Mouse (Mus musculus) liver, embryonic 13.5 days (tissue): Measurements from ENCODE around the gene Tbc1d1. TPM values are rescaled to one million over a fixed set of nuclear protein-coding genes. Genes with fewer than 3 reads are reported as not detected.

Experiments used
- ATAC-seq: fragments of 200-750 bp; cut with Nextera tagmentation; 2 replicates; pipeline ENCODE4 v1.8.0; 2017; ENCODE audit warnings: low read depth, mild to moderate bottlenecking, moderate number of reproducible peaks, moderate library complexity
- DNase-seq: peaks from one replicate; pipeline ENCODE4 v3.0.0; 2022
- H3K27ac ChIP-seq: fragments of 300-500 bp; sonication (generic); 2 replicates; pipeline ENCODE4 v1.5.1; 2015; ENCODE audit warnings: moderate library complexity, mild to moderate bottlenecking, inconsistent platforms
- H3K27me3 ChIP-seq: fragments of 300-500 bp; sonication (generic); 2 replicates; pipeline ENCODE4 v1.6.1; 2015; ENCODE audit warnings: mild to moderate bottlenecking, inconsistent platforms
- H3K36me3 ChIP-seq: fragments of 300-500 bp; sonication (generic); 2 replicates; pipeline ENCODE4 v1.6.1; 2015; ENCODE audit warnings: mild to moderate bottlenecking, inconsistent platforms
- H3K4me1 ChIP-seq: fragments of 300-500 bp; sonication (generic); replicated peaks from 2 replicates; pipeline ENCODE4 v1.6.1; 2015; ENCODE audit warnings: inconsistent platforms
- H3K4me2 ChIP-seq: fragments of 300-500 bp; sonication (generic); 2 replicates; pipeline ENCODE4 v1.6.1; 2015; ENCODE audit warnings: inconsistent platforms, mild to moderate bottlenecking, moderate library complexity
- H3K4me3 ChIP-seq: fragments of 300-500 bp; sonication (generic); replicated peaks from 2 replicates; pipeline ENCODE4 v1.5.1; 2015; ENCODE audit warnings: mild to moderate bottlenecking, inconsistent platforms
- H3K9ac ChIP-seq: fragments of 300-500 bp; sonication (generic); 2 replicates; pipeline ENCODE4 v1.6.1; 2015; ENCODE audit warnings: mild to moderate bottlenecking, inconsistent platforms
- H3K9me3 ChIP-seq: fragments of 300-500 bp; sonication (generic); replicated peaks from 2 replicates; pipeline ENCODE4 v1.6.1; 2016; ENCODE audit warnings: inconsistent platforms
- WGBS: fragments of 180-500 bp; shearing (Covaris S2); methylation state at CpG from one replicate; pipeline ENCODE4 v1.1.7; 2015; ENCODE audit not compliant: insufficient replicate concordance; 5-methylcytosine and 5-hydroxymethylcytosine counted together
- polyA plus RNA-seq: library from polyadenylated mRNA; unstranded; fragments of >200 nt; fragmentation: Nextera tagmentation; extraction: Ambion mirVana; gene quantifications from 2 replicates; pipeline ENCODE4 v1.2.1, GENCODE M21; 2015

Gene Tbc1d1
- polyA plus RNA-seq, 1 experiment from 2014 or later = 7.0 TPM

GRCm38 (mm10) chr5:64190892-64191291 lies 34.8 kb downstream of the Tbc1d1 start:
- no peak overlapping the region for H3K27ac ChIP-seq
- H3K9ac ChIP-seq = no peak overlapping the region
- 88% methylated on average over 5 of the region's 5 CpGs for WGBS
- peaks cover 10% of the 10 kb centered on the region for H3K9me3 ChIP-seq
- H3K27me3 ChIP-seq = no peaks in the 10 kb centered on the region
- ATAC-seq = no peak
- H3K36me3 ChIP-seq = peaks cover 15% of the 10 kb centered on the region; the same call in 1 of the 2 replicates
- no peak for DNase-seq
- no peak overlapping the region for H3K4me3 ChIP-seq
- no peak overlapping the region for H3K4me2 ChIP-seq
- H3K4me1 ChIP-seq = no peaks in the 10 kb centered on the region

DNA sequence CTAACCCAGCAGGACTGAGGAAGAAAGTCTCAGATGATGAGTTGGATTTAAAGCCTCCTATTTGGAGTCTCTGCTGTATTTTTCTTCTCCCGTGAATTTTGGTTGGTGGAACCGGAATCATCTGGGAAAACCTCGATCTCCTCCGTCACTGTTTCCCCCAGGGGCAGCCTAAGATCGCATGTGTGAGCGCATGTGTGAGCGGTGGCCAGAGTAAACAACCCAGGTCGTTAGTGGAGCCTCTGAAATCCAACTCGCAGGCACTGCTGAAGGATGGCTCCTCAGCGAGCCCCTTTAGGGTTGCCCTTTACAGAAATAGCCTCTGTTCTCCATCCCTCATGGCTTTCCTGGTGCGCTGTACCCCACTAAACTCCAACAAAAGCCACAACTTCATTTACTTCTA lies 37.2 kb downstream of the Tbc1d1 start:
- Histone ChIP-seq H3K9ac (no peak overlapping the region), H3K36me3 (peaks cover 15% of the 10 kb centered on the region; the same call in 1 of the 2 replicates), H3K4me1 (no peaks in the 10 kb centered on the region), H3K27me3 (no peaks in the 10 kb centered on the region), H3K27ac (no peak overlapping the region), H3K4me2 (no peak overlapping the region), H3K9me3 (peaks cover 10% of the 10 kb centered on the region), H3K4me3 (no peak overlapping the region)
- ATAC-seq (no peak), DNase-seq (no peak)
- 69% methylated on average over 11 of the region's 11 CpGs for WGBS

GRCm38 (mm10) chr5:64196250-64196865 lies 40.3 kb downstream of the Tbc1d1 start:
- DNase-seq (no peak), ATAC-seq (no peak)
- Histone ChIP-seq H3K4me3 (no peak overlapping the region), H3K27me3 (no peaks in the 10 kb centered on the region), H3K9ac (no peak overlapping the region), H3K4me1 (no peaks in the 10 kb centered on the region), H3K27ac (no peak overlapping the region), H3K36me3 (peaks cover 7% of the 10 kb centered on the region; the same call in 1 of the 2 replicates), H3K9me3 (0 out of 2 replicates have a peak, but pooled peaks cover 2% of the 10 kb centered on the region), H3K4me2 (no peak overlapping the region)
- WGBS = 77% methylated on average over 1 of the region's 1 CpGs

DNA sequence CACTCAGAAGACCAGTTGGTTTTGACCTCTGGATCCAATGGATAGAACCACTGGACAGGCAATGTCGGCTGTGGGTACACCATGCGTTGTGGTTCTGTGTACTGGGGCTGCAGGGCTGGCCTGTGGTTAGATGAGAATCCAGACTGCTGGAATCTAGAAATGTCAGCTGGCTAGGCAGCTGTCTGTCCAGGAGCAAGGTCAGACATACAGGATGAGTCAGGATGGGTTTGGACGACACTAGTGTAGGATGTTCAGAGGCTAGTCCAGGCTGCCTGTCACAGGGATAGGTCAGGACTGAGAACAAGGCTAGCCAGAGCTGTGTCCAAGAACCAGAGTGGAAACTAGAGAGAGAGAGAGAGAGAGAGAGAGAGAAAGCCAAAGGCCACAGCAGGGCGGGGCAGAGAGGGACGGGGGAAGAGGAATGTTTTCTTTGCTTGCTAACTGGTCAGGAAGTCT lies 40.8 kb downstream of the Tbc1d1 start:
- ATAC-seq (no peak), DNase-seq (no peak)
- Histone ChIP-seq H3K27me3 (no peaks in the 10 kb centered on the region), H3K9me3 (no peaks in the 10 kb centered on the region), H3K27ac (no peak overlapping the region), H3K9ac (no peak overlapping the region), H3K4me1 (no peaks in the 10 kb centered on the region), H3K4me3 (no peak overlapping the region), H3K4me2 (no peak overlapping the region), H3K36me3 (peaks cover 2% of the 10 kb centered on the region; the same call in 1 of the 2 replicates)
- WGBS = 54% methylated on average over 5 of the region's 5 CpGs

- no peak overlapping the region for H3K27ac ChIP-seq
- H3K9ac ChIP-seq = no peak overlapping the region
- no peak overlapping the region for H3K4me2 ChIP-seq
- no peaks in the 10 kb centered on the region for H3K27me3 ChIP-seq
- ATAC-seq (no peak), DNase-seq (no peak)
- no peaks in the 10 kb centered on the region for H3K36me3 ChIP-seq
- H3K4me1 ChIP-seq = no peaks in the 10 kb centered on the region
- no peak overlapping the region for H3K4me3 ChIP-seq
- WGBS = 76% methylated on average over 7 of the region's 7 CpGs
- no peaks in the 10 kb centered on the region for H3K9me3 ChIP-seq
Measured at GRCm38 (mm10) chr5:64198624-64199023, 42.5 kb downstream of the Tbc1d1 start.

DNA sequence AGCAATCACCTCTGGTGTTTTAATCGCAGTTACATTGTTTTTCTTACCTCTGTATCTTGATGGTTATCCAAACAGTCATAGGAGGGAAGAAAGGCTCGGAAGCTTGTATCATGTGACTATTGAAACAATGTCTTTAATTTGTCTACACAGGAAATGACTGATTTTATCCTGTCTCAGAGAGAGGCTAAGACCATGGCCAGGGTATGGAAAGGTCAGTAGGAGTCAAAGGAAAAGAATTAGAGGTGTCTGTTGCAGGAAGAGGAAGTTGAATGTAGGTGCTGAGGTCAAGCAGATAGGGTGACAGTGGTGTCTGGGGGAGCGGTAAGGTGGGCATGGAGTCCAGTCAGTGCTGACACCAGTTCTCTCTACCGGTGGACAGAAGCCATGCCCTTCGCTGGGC lies 45.0 kb downstream of the Tbc1d1 start:
- Histone ChIP-seq H3K4me1 (no peaks in the 10 kb centered on the region), H3K4me3 (no peak overlapping the region), H3K9ac (no peak overlapping the region), H3K4me2 (no peak overlapping the region), H3K36me3 (no peaks in the 10 kb centered on the region), H3K27me3 (no peaks in the 10 kb centered on the region), H3K9me3 (no peaks in the 10 kb centered on the region), H3K27ac (no peak overlapping the region)
- DNase-seq (no peak), ATAC-seq (no peak)
- 41% methylated on average over 5 of the region's 5 CpGs for WGBS

DNA sequence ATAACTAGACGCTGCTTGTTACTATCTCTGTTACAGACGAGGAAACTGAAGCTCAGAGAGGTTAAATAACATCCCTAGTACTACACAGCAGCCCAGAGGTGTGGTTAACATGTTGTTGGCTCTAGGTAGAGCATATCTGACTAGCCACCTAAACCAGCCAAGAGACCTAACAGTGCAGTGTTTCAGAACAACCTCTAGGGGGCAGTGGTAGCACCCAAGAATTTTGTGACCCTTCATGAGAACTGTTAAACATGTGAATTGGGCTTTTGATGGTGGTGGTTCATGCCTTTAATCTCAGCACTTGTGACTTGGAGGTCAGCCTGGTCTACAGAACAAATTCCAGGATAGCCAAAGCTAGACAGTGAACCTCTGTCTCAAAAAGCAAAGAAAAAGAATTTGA lies 46.2 kb downstream of the Tbc1d1 start:
- Histone ChIP-seq H3K4me1 (no peaks in the 10 kb centered on the region), H3K36me3 (no peaks in the 10 kb centered on the region), H3K27ac (no peak overlapping the region), H3K4me2 (no peak overlapping the region), H3K9me3 (no peaks in the 10 kb centered on the region), H3K27me3 (no peaks in the 10 kb centered on the region), H3K9ac (no peak overlapping the region), H3K4me3 (no peak overlapping the region)
- 28% methylated on average over 2 of the region's 2 CpGs for WGBS
- ATAC-seq = no peak
- DNase-seq = peak; percentile 11

- Histone ChIP-seq H3K9me3 (no peaks in the 10 kb centered on the region), H3K36me3 (no peaks in the 10 kb centered on the region), H3K4me2 (no peak overlapping the region), H3K4me3 (no peak overlapping the region), H3K4me1 (no peaks in the 10 kb centered on the region), H3K27ac (no peak overlapping the region), H3K27me3 (no peaks in the 10 kb centered on the region), H3K9ac (no peak overlapping the region)
- ATAC-seq = no peak
- DNase-seq = no peak
- 34% methylated on average over 3 of the region's 3 CpGs for WGBS
Measured at GRCm38 (mm10) chr5:64205610-64206009, 49.5 kb downstream of the Tbc1d1 start.

DNA sequence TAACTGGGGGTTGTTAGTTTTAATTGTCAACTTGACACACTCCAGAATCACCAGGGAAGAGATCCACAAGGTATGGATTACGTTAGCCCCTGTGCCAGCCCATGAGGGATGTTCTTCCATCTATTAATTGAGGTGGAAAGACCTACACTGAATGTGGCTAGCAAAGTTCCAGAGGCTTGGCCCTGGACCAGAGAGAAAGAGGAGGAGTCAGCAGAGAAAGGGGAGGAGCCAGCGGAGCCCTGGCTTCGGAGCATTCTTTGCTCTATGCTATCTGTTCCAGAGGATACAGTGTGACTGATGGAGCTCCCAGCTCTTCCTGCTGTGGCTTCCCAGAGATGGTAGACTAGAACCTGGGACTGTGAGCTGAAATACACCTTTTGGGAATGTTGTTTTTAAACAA lies 50.3 kb downstream of the Tbc1d1 start:
- H3K27ac ChIP-seq = no peak overlapping the region
- no peaks in the 10 kb centered on the region for H3K27me3 ChIP-seq
- H3K4me1 ChIP-seq = no peaks in the 10 kb centered on the region
- WGBS = 59% methylated on average over 3 of the region's 3 CpGs
- H3K9me3 ChIP-seq = no peaks in the 10 kb centered on the region
- no peak overlapping the region for H3K4me3 ChIP-seq
- no peak overlapping the region for H3K4me2 ChIP-seq
- ATAC-seq = no peak
- H3K36me3 ChIP-seq = no peaks in the 10 kb centered on the region
- H3K9ac ChIP-seq = no peak overlapping the region
- no peak for DNase-seq

- 73% methylated on average over 8 of the region's 8 CpGs for WGBS
- no peaks in the 10 kb centered on the region for H3K4me1 ChIP-seq
- no peak for DNase-seq
- no peaks in the 10 kb centered on the region for H3K9me3 ChIP-seq
- no peak for ATAC-seq
- no peaks in the 10 kb centered on the region for H3K27me3 ChIP-seq
- no peak overlapping the region for H3K4me2 ChIP-seq
- H3K27ac ChIP-seq = no peak overlapping the region
- no peaks in the 10 kb centered on the region for H3K36me3 ChIP-seq
- no peak overlapping the region for H3K9ac ChIP-seq
- no peak overlapping the region for H3K4me3 ChIP-seq
Measured at GRCm38 (mm10) chr5:64206875-64207274, 50.8 kb downstream of the Tbc1d1 start.

DNA sequence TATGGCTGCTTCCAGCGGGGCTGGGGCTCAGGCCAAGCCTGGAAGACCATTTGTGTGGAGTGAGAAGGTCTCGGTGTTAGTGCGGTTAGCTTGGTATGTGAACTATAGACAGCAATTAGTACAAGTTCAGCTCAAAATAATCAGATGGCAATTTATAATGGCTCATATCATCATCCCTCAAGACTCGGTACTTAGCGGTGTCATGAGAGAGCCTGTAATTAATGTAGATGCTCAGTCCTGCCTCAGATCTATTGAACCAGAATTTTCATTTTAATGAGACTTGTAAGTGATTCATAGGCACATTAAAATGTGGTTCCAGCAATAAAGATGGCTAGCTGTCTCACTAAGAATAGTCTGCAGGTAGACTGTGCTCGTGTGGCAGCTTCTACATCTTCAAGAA lies 51.7 kb downstream of the Tbc1d1 start:
- DNase-seq (no peak), ATAC-seq (no peak)
- Histone ChIP-seq H3K9ac (no peak overlapping the region), H3K9me3 (no peaks in the 10 kb centered on the region), H3K36me3 (no peaks in the 10 kb centered on the region), H3K4me1 (no peaks in the 10 kb centered on the region), H3K4me2 (no peak overlapping the region), H3K27ac (no peak overlapping the region), H3K4me3 (no peak overlapping the region), H3K27me3 (no peaks in the 10 kb centered on the region)
- 81% methylated on average over 6 of the region's 6 CpGs for WGBS

DNA sequence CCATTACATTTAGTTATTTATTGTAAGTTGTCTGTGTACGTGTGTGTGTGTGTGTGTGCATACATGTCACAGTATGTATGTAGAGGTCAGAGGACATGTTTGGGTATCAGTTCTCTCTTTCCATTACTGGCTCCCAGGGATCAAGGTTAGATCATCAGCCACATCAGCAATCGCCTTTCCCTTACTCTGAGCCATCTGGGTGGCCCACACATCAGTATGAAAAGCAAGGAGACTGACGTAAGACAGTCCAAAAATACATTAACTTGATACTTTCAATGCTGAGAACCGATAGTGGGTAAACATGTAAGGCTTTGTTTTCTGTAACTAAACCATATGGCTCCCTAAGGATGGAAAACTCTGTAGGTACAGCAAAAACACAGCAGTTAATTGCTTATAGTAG lies 54.7 kb downstream of the Tbc1d1 start:
- no peaks in the 10 kb centered on the region for H3K9me3 ChIP-seq
- no peaks in the 10 kb centered on the region for H3K36me3 ChIP-seq
- DNase-seq = no peak
- no peaks in the 10 kb centered on the region for H3K27me3 ChIP-seq
- 0 out of 2 replicates have a peak, but pooled peaks cover 3% of the 10 kb centered on the region for H3K4me1 ChIP-seq
- no peak overlapping the region for H3K9ac ChIP-seq
- no peak overlapping the region for H3K4me2 ChIP-seq
- no peak for ATAC-seq
- no peak overlapping the region for H3K4me3 ChIP-seq
- WGBS = 74% methylated on average over 4 of the region's 4 CpGs
- H3K27ac ChIP-seq = no peak overlapping the region
